Mouse (Mus musculus) heart, adult 2 months (tissue): ENCODE measurements around the gene Barhl1.

ENCODE experiments used
- EP300 ChIP-seq: fragments of 200-500 bp; IDR thresholded peaks from 2 replicates; pipeline ENCODE4 v1.6.1; 2011; ENCODE audit warnings: low read depth, low read length, control low read depth; ENCODE audit not compliant: insufficient read depth
- POLR2A ChIP-seq: fragments of 200-500 bp; IDR thresholded peaks from 2 replicates; pipeline ENCODE4 v1.6.1; 2011; ENCODE audit warnings: mild to moderate bottlenecking, low read depth, low read length, control low read depth; ENCODE audit not compliant: insufficient read depth

DNA sequence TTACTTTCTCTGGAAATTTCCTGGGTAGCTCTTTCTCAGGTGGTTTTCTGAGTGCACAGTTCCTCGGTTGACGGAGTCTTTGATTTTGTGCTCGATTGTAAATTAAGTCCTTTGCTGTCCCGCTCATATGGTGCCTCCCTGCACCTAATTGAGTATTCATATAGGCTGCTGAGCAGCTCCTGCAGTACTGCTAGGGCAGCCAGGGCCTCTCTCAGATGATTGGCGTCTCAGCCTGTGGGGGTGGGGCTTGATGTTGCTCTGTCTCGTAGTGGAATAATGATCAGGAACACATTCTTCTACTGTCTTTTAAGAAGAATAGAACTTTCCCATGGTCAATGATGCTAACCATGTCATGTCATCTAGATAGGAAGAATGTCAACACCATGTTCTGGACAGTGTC lies 28.9 kb upstream of the Barhl1 start:
- TF ChIP-seq POLR2A (no peak), EP300 (no peak)
